Mouse (Mus musculus) myocyte (in vitro differentiated cells): ENCODE measurements at regions not wholly inside any gene's neighbourhood (a gene's known extent, or its start where the extent isn't known, plus 50 kb on each side); places are given as distances from the start of the nearest gene placed in this dataset.

Experiments used
- H3K27me3 ChIP-seq: one replicate; pipeline ENCODE4 v1.6.1; 2011; ENCODE audit not compliant: control insufficient read depth, insufficient read depth, insufficient read length
- H3K36me3 ChIP-seq: one replicate; pipeline ENCODE4 v1.6.1; 2011; ENCODE audit not compliant: control insufficient read depth, insufficient read depth
- H3K4me2 ChIP-seq: one replicate; pipeline ENCODE4 v1.6.1; 2011; ENCODE audit warnings: low read depth, control low read depth
- H3K4me3 ChIP-seq: one replicate; pipeline ENCODE4 v1.5.1; 2011; ENCODE audit warnings: mild to moderate bottlenecking, control low read depth, moderate library complexity
- H3K79me2 ChIP-seq: one replicate; pipeline ENCODE4 v1.6.1; 2011; ENCODE audit not compliant: control insufficient read depth, insufficient read depth
- H3ac ChIP-seq: one replicate; pipeline ENCODE4 v1.6.1; 2011; ENCODE audit not compliant: control insufficient read depth, insufficient read length
- CEBPB ChIP-seq: IDR thresholded peaks from 2 replicates; pipeline ENCODE4 v1.6.1; 2011; ENCODE audit warnings: mild to moderate bottlenecking, moderate library complexity; ENCODE audit not compliant: poor library complexity, insufficient read depth, severe bottlenecking
- E2F4 ChIP-seq: IDR thresholded peaks from one replicate; pipeline ENCODE4 v1.6.1; 2011; ENCODE audit warnings: mild to moderate bottlenecking, control low read depth, moderate library complexity; ENCODE audit not compliant: insufficient read depth
- MAX ChIP-seq: IDR thresholded peaks from one replicate; pipeline ENCODE4 v1.6.1; 2011; ENCODE audit warnings: low read depth, mild to moderate bottlenecking, control low read depth
- MYOD1 ChIP-seq, 3 experiments: IDR thresholded peaks; one replicate each; pipeline ENCODE4 v1.6.1; 2011; ENCODE audit warnings: control low read depth in 2 of 3, low read depth in 2 of 3, mild to moderate bottlenecking in 2 of 3, moderate library complexity in 1 of 3; ENCODE audit not compliant: insufficient read length in 2 of 3, control insufficient read depth in 1 of 3
- MYOG ChIP-seq, 3 experiments: IDR thresholded peaks; one replicate each; pipeline ENCODE4 v1.6.1; 2011; ENCODE audit warnings: control low read depth in 2 of 3, low read depth in 2 of 3, mild to moderate bottlenecking in 2 of 3; ENCODE audit not compliant: insufficient read length in 2 of 3, control insufficient read depth in 1 of 3, insufficient read depth in 1 of 3
- POLR2A ChIP-seq: IDR thresholded peaks from one replicate; pipeline ENCODE4 v1.6.1; 2011; ENCODE audit warnings: low read depth, mild to moderate bottlenecking, control low read depth, moderate library complexity; ENCODE audit not compliant: insufficient read length
- POLR2AphosphoS2 ChIP-seq: IDR thresholded peaks from one replicate; pipeline ENCODE4 v1.6.1; 2011; ENCODE audit warnings: low read depth, control low read depth; ENCODE audit not compliant: insufficient read length
- REST ChIP-seq: IDR thresholded peaks from one replicate; pipeline ENCODE4 v1.6.1; 2011; ENCODE audit warnings: mild to moderate bottlenecking, control low read depth, moderate library complexity; ENCODE audit not compliant: insufficient read depth, insufficient read length
- SRF ChIP-seq: IDR thresholded peaks from one replicate; pipeline ENCODE4 v1.6.1; 2011; ENCODE audit warnings: low read depth; ENCODE audit not compliant: control insufficient read depth, insufficient read length
- TCF12 ChIP-seq: IDR thresholded peaks from one replicate; pipeline ENCODE4 v1.6.1; 2011; ENCODE audit warnings: mild to moderate bottlenecking, control low read depth; ENCODE audit not compliant: poor library complexity, insufficient read depth, severe bottlenecking
- TCF3 ChIP-seq: IDR thresholded peaks from one replicate; pipeline ENCODE4 v1.6.1; 2011; ENCODE audit warnings: low read depth, control low read depth; ENCODE audit not compliant: insufficient read length
- USF1 ChIP-seq: IDR thresholded peaks from one replicate; pipeline ENCODE4 v1.6.1; 2011; ENCODE audit warnings: low read depth, mild to moderate bottlenecking, control low read depth, moderate library complexity

DNA sequence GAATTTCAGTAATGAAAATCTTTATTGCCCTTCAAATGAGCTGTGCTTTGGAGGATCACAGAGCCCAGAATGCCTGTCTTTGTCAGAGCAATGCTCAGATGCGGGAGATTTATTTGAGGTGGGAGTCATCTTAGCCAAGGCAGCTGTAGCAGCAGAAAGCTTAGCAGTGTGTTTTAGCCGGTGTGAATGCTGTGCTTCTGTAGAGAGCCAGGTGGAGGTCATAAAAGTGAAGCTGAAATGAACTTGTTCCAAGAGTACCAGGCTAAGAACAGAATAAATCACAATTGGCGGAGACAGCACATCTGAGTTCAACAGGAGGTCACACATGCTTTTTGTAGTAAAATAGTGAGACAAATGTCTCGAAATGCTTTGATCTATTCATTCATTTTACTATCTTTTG, 539.3 kb upstream of the Sox11 start:
- no peak overlapping the region for H3K4me3 ChIP-seq
- no peaks in the 10 kb centered on the region for H3K36me3 ChIP-seq
- H3K4me2 ChIP-seq: no peak overlapping the region
- H3K27me3 ChIP-seq: no peaks in the 10 kb centered on the region
- H3ac ChIP-seq: no peak overlapping the region
- no peaks in the 10 kb centered on the region for H3K79me2 ChIP-seq
- no peak for TF ChIP-seq MYOG (IDR thresholded peaks at IDR 0.05; ENCODE audit: control insufficient read depth in 1 of 3, insufficient read depth in 1 of 3, insufficient read length in 2 of 3, low read depth in 2 of 3)
- no peak for TF ChIP-seq CEBPB
- no peak for TF ChIP-seq MYOD1 (IDR thresholded peaks at IDR 0.05; ENCODE audit: control insufficient read depth in 1 of 3, insufficient read length in 2 of 3, low read depth in 2 of 3)

DNA sequence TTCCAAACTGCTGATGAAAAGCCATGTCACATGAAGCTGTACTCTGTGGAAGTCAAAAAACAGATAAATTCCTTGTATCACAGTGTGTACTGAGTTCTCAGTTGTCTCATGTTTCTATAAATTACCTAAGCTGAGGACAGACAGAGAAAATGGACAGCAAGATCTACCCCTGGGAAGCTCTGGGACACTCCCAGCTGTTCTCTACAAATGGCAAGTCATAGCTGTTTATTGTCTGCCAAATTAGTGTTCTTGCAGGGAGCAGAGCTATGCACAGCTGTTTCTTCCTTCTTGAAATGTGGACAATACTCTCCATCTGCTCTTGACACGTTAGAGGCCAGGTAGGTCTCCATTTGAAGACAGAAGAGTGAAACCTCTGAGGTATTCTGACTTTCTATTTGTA, 524.0 kb upstream of the Sox11 start:
- no peaks in the 10 kb centered on the region for H3K36me3 ChIP-seq

DNA sequence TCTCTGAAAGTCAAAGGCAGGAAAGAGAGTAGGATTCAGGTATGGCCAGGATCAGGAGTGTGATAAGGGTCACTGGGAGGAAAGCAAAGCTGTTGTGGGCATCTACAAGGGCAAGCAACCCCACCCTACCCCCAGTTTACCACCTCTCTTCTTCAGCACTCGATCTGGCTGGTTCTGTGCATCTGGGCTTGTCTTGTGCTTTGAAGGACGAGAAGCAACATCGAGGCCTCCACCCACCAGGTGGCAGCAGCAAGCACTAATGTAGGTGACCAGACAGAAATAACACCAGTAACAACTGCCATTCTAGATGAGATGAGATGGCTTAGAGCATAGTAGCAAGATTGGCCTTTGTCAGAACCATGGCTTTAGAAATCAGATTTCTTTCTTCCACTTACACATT, 507.2 kb upstream of the Sox11 start:
- Histone ChIP-seq H3K27me3 (no peaks in the 10 kb centered on the region), H3K36me3 (no peaks in the 10 kb centered on the region), H3K4me3 (no peak overlapping the region), H3K4me2 (no peak overlapping the region), H3K79me2 (no peaks in the 10 kb centered on the region), H3ac (no peak overlapping the region)
- no peak for TF ChIP-seq TCF12

More for the DNA sequence above, 524.0 kb upstream of the Sox11 start:
- no peak for TF ChIP-seq MYOG (IDR thresholded peaks at IDR 0.05; ENCODE audit: control insufficient read depth in 1 of 3, insufficient read depth in 1 of 3, insufficient read length in 2 of 3, low read depth in 2 of 3)
- H3K4me2 ChIP-seq: no peak overlapping the region
- H3K79me2 ChIP-seq: no peaks in the 10 kb centered on the region
- H3K4me3 ChIP-seq: no peak overlapping the region
- H3ac ChIP-seq: no peak overlapping the region
- no peaks in the 10 kb centered on the region for H3K27me3 ChIP-seq

DNA sequence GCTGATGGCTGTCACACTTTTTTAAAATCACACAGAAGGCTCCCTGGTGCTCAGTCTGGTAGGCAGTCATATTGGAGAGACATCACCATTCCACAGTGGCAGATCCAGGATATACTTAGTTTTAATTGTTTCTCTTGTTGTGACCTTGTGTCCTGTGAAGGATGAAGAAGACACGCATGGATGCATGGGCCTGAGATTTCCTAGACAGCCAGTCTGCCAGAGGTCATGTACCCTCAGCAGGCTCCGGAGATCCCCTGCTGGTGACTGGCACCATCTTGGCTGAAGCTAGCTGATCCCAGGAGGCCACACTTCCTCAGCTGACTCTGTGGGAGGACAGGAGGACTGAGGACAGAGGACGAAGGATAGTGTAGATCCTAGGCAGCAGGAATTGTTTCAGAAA, 506.7 kb upstream of the Sox11 start:
- H3K4me3 ChIP-seq: no peak overlapping the region

DNA sequence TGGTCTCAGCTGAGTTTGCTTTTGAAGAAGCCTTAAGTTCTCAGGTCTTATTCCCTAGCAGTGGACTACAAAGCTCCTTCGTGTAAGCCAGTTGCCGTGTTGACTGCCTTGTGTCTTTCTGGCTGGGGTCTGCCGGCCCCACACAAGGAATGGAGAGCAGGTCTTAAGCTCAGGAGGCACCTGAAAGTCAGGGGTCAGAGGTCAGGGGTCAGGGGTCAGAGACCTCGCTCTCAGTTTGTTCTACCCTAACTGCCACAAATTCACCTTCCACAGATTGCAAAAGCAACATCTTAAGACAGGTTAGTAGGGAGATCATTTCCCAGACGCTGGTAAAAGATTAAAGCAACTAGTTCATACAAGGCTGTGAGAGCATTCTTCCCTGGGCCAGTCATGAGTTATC, 505.8 kb upstream of the Sox11 start:
- Histone ChIP-seq H3ac (no peak overlapping the region), H3K27me3 (no peaks in the 10 kb centered on the region), H3K4me3 (no peak overlapping the region), H3K4me2 (no peak overlapping the region), H3K36me3 (no peaks in the 10 kb centered on the region), H3K79me2 (no peaks in the 10 kb centered on the region)
- no peak for TF ChIP-seq MYOD1 (IDR thresholded peaks at IDR 0.05; ENCODE audit: control insufficient read depth in 1 of 3, insufficient read length in 2 of 3, low read depth in 2 of 3)
- TF ChIP-seq REST: no peak
- TF ChIP-seq CEBPB: no peak
- no peak for TF ChIP-seq POLR2AphosphoS2
- no peak for TF ChIP-seq POLR2A
- TF ChIP-seq MYOG (IDR thresholded peaks at IDR 0.05; ENCODE audit: control insufficient read depth in 1 of 3, insufficient read depth in 1 of 3, insufficient read length in 2 of 3, low read depth in 2 of 3): no peak
- no peak for TF ChIP-seq USF1
- TF ChIP-seq TCF12: no peak
- TF ChIP-seq E2F4: no peak
- no peak for TF ChIP-seq MAX
- no peak for TF ChIP-seq SRF

More for the DNA sequence above, 506.7 kb upstream of the Sox11 start:
- Histone ChIP-seq H3K4me2 (no peak overlapping the region), H3ac (no peak overlapping the region), H3K36me3 (no peaks in the 10 kb centered on the region), H3K27me3 (no peaks in the 10 kb centered on the region), H3K79me2 (no peaks in the 10 kb centered on the region)
- TF ChIP-seq MYOD1 (IDR thresholded peaks at IDR 0.05; ENCODE audit: control insufficient read depth in 1 of 3, insufficient read length in 2 of 3, low read depth in 2 of 3) (no peak), TCF12 (no peak), E2F4 (no peak)

DNA sequence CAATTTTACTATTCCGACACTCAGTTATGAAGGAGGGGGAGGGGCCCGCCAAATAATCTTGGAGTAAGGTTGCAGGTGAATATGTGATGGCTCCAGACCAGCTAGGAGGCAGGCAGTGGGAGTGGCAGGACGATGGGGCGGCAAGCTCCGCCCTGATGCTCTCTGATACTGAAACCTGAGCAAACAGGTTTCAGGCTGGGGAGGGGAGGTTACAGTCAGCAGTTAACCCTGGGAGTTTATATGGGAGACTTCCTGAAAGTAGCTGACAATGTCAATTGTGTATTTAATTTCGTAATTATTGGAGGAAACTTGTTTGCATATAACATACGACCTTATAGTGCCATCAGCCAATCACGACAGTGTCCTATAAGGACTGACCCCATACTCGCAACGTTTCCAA, 505.0 kb upstream of the Sox11 start:
- H3K4me2 ChIP-seq: no peak overlapping the region
- H3K27me3 ChIP-seq: no peaks in the 10 kb centered on the region
- H3K79me2 ChIP-seq: no peaks in the 10 kb centered on the region
- no peak overlapping the region for H3ac ChIP-seq
- H3K36me3 ChIP-seq: no peaks in the 10 kb centered on the region
- TF ChIP-seq MYOD1 (IDR thresholded peaks at IDR 0.05; ENCODE audit: control insufficient read depth in 1 of 3, insufficient read length in 2 of 3, low read depth in 2 of 3): no peak
- no peak overlapping the region for H3K4me3 ChIP-seq

DNA sequence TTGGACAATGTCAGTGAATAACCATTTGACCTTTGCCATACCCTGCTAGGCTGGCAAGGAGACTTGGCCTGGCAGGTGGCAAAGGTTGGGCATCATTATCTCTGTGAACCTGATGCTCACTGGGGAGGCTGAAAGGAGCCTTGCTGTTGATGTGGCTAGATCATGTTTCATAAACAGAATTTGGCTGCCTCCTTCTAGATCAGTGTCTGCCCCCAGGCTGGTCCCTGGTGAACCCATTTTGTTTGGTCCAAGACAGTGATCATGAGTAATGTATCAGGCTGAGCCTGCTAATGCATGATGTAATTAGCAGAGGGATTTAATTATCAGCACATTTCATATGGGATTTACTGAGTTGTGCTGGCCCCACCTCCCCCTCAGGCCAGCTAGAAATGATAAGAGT, 502.6 kb upstream of the Sox11 start:
- H3K79me2 ChIP-seq: no peaks in the 10 kb centered on the region
- H3K27me3 ChIP-seq: no peaks in the 10 kb centered on the region
- TF ChIP-seq TCF12 (no peak), SRF (no peak), REST (no peak), MYOG (IDR thresholded peaks at IDR 0.05; ENCODE audit: control insufficient read depth in 1 of 3, insufficient read depth in 1 of 3, insufficient read length in 2 of 3, low read depth in 2 of 3) (no peak), MAX (no peak), MYOD1 (IDR thresholded peaks at IDR 0.05; ENCODE audit: control insufficient read depth in 1 of 3, insufficient read length in 2 of 3, low read depth in 2 of 3) (no peak), E2F4 (no peak), POLR2AphosphoS2 (no peak), USF1 (no peak), CEBPB (no peak), TCF3 (no peak), POLR2A (no peak)
- H3K36me3 ChIP-seq: no peaks in the 10 kb centered on the region
- H3ac ChIP-seq: no peak overlapping the region
- no peak overlapping the region for H3K4me2 ChIP-seq
- H3K4me3 ChIP-seq: no peak overlapping the region
